Mouse (Mus musculus): ENCODE results near the gene Gm44805.

- TF ChIP-seq CTCF (IDR thresholded peaks at IDR 0.05; ENCODE audit: borderline replicate concordance, extremely low read depth, insufficient read depth, insufficient read length) (no peak), POLR2A (IDR thresholded peaks at IDR 0.05; ENCODE audit: borderline replicate concordance, extremely low read depth, insufficient read depth, insufficient read length, poor library complexity, severe bottlenecking) (no peak)
Observed at GRCm38 (mm10) chr7:19698907-19699826, 17.9 kb upstream of the Gm44805 start, which contains the start of gene Apoe.
